Mouse (Mus musculus): ENCODE results near the gene Coro1c.

Coro1c gene

GRCm38 (mm10) chr5:113855696-113856095 lies 52.9 kb downstream of the Coro1c start:
- DNase-seq (ENCODE audit: low read depth), result no peak

GRCm38 (mm10) chr5:113855117-113855516 lies 53.4 kb downstream of the Coro1c start:
- DNase-seq (ENCODE audit: low read depth), result no peak

DNA sequence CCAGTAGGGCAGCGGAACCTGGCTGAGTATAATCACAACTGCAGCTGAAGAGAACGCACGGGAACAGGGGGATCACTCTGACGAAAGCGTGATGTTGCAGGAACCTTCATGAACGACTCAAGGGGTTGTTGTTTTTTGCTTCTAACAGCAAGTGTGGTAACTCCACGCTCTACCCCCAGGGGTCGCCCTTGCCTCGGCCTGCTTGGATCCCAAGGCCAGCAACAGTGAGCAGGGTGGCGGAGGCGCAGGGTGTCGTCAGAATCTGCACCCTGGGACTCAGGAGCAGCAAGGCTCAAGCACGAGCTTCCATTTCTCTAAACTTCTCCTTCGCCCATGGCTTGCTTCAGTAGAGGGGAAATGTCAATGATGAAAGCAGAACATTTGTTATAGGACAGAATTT lies 54.1 kb downstream of the Coro1c start:
- peak; percentile 75 for DNase-seq (ENCODE audit: low read depth)

DNA sequence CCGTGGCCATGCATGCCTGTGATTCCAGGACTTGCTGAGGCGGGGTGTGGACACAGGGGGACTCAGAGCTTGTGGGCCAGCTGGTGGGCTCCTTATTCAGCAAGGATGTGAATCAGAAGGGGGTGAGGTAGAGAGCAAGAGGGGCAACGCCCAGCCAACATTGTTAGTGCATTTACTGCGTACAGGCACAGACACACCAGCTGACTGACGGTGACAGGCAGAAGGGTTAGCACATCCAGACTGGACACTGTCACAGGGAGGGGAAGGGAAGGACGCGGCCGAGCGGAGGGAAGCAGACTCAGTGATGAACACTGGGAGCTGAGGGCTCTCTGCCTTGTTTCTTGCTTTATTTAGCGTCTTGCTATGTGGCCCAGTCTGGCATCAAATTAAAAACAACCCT lies 55.0 kb downstream of the Coro1c start:
- no peak for DNase-seq (ENCODE audit: low read depth)

GRCm38 (mm10) chr5:113852463-113852862 lies 56.1 kb downstream of the Coro1c start:
- DNase-seq (ENCODE audit: low read depth), result no peak

DNA sequence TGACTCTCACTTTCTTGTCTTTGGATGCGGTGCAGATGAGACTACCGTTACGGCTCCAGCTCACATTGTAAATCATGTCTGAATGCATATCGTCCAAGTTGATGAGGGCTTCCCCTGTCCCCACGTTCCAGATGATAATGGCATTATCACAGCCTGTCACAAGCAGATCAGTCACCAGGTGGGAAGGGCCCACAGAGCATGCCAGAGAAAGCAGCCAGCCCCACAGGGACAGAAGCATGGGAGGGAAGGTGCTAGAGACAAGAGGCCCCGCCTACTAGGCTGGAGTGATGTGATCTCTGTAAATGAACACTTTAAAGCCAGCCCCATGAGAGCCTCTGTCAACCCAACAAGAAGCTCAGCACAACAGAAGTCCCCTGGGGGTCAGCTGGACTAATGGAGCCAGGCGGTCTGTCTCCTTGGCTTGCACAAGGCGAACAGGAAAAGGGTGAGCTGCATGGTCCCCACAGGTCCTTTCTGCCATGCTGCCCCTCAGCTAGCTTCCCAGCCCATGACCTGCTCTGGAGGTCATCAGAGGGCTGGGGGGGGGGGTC lies 57.8 kb downstream of the Coro1c start:
- no peak for DNase-seq (ENCODE audit: low read depth)

GRCm38 (mm10) chr5:113847636-113848035 lies 60.9 kb downstream of the Coro1c start:
- no peak for DNase-seq (ENCODE audit: low read depth)

GRCm38 (mm10) chr5:113846656-113847055 lies 61.9 kb downstream of the Coro1c start:
- DNase-seq (ENCODE audit: low read depth), result no peak

DNA sequence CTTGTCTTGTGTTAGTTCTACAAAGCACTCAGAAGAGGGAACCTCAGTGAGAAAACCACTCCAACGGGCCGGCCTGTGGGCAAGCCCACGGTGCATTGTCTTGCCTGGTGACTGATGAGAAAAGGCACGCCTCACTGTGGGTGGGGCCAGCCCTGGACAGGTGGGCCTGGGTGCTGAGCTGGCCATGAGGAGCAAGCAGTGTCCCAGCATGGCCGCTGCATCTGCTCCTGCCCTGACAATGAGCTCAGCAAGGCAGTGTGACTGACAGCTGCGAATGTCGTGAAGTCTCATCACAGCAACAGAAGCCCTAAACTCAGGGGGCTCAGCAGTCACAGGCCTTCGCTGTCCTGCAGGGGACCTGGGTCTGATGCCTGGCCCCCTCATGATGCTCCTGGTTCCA lies 62.9 kb downstream of the Coro1c start:
- DNase-seq (ENCODE audit: low read depth), result no peak

GRCm38 (mm10) chr5:113844721-113845120 lies 63.8 kb downstream of the Coro1c start:
- peak; percentile 81 for DNase-seq (ENCODE audit: low read depth)

GRCm38 (mm10) chr5:113844106-113844505 lies 64.5 kb downstream of the Coro1c start:
- no peak for DNase-seq (ENCODE audit: low read depth)

GRCm38 (mm10) chr5:113842906-113843305 lies 65.7 kb downstream of the Coro1c start:
- DNase-seq (ENCODE audit: low read depth), result no peak

DNA sequence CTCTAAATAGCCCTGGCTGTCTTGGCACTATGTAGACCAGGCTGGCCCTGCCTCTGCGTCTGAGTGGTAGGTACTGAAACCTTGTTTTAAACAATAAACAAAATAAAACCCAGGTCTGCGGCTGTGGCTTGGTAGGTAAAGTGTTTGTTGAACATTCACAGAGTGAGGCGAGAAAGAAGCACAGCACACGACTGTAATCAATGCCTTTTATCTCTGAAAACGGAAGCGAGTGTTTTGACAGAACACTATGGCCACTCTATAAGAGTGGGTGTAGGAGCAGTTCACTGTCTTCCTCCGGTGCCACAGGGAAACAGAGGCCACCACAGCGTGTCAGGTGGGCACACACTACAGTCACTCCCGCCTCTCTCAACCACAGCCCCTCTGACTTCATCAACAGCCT lies 66.3 kb downstream of the Coro1c start:
- no peak for DNase-seq (ENCODE audit: low read depth)

GRCm38 (mm10) chr5:113841243-113842225 lies 67.0 kb downstream of the Coro1c start:
- DNase-seq (ENCODE audit: low read depth), result peak; percentile 77

- peak; percentile 59 for DNase-seq (ENCODE audit: low read depth)
Measured at GRCm38 (mm10) chr5:113840443-113840842, 68.1 kb downstream of the Coro1c start.

DNA sequence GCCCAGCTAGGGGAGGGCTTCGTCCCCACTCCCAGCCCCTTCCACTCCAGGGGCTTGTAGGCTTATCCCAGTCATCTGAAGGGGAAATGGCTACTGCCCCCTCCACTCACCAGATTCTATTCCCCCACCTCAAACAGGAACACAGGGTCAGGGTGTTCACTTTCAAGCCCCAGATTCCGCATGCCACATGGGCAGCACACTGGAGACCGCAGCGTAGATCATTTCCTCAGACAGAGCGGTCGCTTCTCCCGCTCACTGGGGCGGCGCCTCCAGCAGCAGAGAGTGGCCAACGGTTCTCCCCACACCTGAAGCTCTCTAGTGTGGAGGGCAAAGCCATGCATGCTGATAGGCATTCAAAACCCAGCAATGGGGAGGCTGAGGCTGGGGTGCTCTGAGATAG lies 71.6 kb downstream of the Coro1c start:
- DNase-seq (ENCODE audit: low read depth), result no peak

DNA sequence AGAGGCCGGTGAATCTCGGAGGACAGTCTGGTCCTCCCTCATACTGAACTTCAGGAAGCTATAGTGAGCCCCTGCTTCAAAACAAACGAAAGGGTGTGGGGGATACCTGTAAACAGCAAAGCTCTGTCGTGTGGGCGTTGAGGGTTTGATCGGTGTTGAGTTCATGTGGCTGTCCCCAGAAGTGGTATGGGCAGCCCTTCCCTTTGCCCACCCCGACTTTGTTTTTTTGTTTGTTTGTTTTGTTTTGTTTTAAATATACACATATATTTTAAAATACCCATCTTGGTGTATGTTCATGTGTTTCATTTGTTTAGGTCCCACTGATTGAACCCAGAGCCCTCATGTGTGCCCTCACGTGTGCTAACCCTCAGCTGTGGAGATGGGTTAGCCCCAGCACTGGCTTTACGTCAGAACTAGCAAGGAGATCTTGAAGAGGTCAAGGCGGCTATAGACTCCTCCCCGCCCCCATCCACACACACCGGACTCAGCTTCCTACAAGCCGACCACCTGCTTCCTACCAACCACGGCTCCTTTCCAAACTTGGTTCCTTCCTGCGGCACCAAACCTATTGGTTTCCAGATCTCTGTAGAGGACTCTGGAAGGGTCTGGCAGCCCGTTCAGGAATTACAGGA lies 75.1 kb downstream of the Coro1c start:
- DNase-seq (ENCODE audit: low read depth), result peak; percentile 75

DNA sequence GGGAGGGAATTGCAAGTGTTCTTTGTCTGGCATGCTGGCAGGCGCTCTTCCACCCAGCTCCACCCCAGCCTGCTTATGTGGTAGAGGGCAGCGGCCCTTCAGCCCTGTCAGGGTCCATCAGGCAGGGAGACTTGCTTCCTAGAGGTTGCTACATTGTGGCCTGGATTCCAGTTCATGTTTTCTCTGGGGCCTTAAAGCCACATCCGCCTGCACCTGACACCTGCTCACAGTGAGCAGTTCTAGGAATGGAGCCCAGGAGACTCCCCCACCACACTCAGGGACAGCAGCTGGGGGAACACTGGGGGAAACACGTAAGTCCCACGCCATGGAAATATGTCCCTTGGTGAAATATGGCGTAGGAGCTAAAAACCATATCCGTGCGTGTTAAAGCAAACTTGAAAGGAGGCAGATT lies 76.1 kb downstream of the Coro1c start, which contains the start of gene Selplg:
Selplg (minus strand) TSS at position 155 of the 412 bp plus-strand sequence.
- no peak for DNase-seq (ENCODE audit: low read depth)

- no peak for DNase-seq (ENCODE audit: low read depth)
Measured at GRCm38 (mm10) chr5:113831741-113832140, 76.8 kb downstream of the Coro1c start.

DNA sequence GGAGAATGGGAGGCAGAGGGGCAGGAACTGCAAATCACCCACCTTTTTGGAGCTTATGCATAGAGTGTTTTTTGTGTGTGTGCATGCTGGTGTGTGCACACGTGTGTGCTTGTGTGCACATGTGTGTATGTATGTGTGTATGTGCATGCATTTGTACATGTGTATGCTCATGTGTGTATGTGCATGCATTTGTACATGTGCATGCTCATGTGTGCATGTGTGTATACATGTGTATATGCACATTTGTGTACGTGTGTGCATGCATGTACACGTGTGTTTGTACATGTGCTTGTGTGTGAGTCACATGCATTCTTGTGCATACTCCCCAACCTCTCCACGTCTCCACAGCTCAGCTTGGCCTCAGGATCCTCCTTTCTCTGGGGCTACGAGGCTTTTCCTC lies 77.8 kb downstream of the Coro1c start:
- no peak for DNase-seq (ENCODE audit: low read depth)

DNA sequence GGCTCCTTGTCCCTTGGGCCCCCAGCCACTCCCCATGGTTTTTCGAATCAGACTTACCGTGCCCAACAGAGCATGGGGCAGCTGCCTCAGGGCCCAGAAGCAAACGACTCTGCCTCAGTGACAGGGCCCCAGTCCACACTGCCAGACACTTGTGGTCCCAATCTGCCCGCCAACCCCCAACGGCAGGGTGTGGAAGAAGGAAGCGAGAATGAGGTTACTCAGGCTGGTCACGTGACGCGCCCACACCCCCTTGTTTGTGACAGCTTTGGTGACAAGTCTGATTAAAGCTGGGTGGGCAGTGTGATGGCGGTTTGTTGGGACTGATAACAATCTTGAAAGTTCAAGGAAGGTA lies 78.3 kb downstream of the Coro1c start:
- peak; percentile 91 for DNase-seq (ENCODE audit: low read depth)

DNA sequence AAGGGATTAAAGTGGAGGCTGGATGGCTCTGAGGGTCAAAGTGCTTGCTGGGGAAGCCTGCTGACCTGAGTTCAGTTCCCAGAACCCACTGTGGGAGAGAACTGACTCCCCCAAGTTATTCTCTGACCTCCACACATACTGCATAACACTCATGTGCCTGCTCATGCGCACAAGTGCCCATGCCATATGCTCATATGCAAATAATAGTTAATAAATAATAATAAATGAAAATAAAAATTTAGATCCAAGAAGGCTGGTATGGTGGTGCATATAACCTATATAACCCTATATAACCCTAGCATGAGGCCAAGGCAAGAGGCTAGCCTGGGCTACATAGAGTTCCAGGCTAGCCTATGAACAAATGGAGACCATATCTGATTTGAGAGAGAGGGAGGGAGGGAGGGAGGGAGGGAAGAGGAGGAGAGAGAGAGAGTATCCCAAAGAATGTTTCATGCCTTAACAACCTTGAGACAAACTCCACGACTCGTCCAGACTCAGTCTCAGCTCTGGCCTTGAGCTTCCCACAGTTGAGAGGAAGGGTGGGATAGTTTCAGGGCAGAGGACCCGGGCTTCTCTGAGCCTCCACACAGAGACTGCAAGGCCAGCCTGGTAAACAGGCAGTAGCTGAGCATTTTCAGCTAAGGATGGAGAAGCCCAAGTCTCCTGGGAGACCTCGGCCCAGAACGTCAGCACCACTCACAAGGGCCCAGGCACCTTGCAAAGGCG lies 78.8 kb downstream of the Coro1c start:
- no peak for DNase-seq (ENCODE audit: low read depth)

Measured in 416B (cell line).